Mouse (Mus musculus) lung, postnatal 14 days (tissue): ENCODE results near the gene Cox4i2.
A peak's percentile ranks its signal among the peaks of the same experiment; 100 is the strongest.

Experiments
- DNase-seq: peaks from one replicate; pipeline ENCODE4 v3.0.0; 2021

The Cox4i2 gene

GRCm38 (mm10) chr2:152772231-152772630 is 18.3 kb downstream of the Cox4i2 start:
- DNase-seq = no peak

GRCm38 (mm10) chr2:152775357-152775756 is 21.4 kb downstream of the Cox4i2 start:
- DNase-seq = no peak

- no peak for DNase-seq
Measured at GRCm38 (mm10) chr2:152776019-152776418, 22.0 kb downstream of the Cox4i2 start.

- DNase-seq = no peak
Measured at GRCm38 (mm10) chr2:152776435-152776834, 22.5 kb downstream of the Cox4i2 start.

GRCm38 (mm10) chr2:152777081-152777480 is 23.1 kb downstream of the Cox4i2 start:
- no peak for DNase-seq

GRCm38 (mm10) chr2:152780466-152780865 is 26.5 kb downstream of the Cox4i2 start:
- DNase-seq = no peak

GRCm38 (mm10) chr2:152781031-152781711 is 27.2 kb downstream of the Cox4i2 start:
- no peak for DNase-seq

DNA sequence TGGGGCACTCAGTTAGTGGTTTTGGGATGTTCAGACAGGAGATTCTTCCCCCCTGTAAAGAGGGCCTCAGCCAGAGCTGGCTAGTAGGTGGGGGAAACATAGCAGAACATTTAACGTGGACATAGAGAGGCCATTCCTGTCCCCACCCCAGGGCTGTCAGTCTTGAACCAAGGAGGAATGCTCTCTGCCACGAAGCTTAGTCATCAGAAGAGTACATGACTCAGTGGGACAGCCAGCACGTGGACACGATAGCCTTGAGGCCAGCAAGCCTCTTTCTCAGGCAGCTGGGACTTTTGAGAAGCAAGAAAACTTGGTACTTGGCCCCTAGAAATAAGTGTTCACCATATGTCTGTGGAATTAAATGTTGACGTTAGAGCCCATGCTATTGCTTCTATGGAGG is 28.7 kb downstream of the Cox4i2 start:
- no peak for DNase-seq

- no peak for DNase-seq
Measured at GRCm38 (mm10) chr2:152783241-152783640, 29.3 kb downstream of the Cox4i2 start.

DNA sequence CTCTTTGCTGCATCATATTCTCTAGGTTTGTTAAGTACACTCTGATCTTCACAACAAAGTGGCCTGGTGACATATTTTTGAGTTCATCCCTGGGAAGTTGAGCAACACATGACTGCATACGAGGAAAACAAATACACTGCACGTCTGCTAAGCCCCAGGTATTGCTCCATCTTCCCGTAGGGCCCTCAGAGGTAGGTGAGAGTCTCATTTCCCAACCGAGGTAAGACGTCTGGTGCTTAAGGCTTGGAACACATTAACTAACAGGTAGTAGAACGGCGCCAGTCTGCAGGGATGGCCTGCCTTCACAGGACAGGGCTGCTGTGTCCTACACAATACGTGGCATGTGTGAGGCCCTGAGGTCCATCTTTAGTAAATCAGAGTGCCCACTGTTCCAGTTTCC is 30.7 kb downstream of the Cox4i2 start:
- DNase-seq = peak; percentile 63

DNA sequence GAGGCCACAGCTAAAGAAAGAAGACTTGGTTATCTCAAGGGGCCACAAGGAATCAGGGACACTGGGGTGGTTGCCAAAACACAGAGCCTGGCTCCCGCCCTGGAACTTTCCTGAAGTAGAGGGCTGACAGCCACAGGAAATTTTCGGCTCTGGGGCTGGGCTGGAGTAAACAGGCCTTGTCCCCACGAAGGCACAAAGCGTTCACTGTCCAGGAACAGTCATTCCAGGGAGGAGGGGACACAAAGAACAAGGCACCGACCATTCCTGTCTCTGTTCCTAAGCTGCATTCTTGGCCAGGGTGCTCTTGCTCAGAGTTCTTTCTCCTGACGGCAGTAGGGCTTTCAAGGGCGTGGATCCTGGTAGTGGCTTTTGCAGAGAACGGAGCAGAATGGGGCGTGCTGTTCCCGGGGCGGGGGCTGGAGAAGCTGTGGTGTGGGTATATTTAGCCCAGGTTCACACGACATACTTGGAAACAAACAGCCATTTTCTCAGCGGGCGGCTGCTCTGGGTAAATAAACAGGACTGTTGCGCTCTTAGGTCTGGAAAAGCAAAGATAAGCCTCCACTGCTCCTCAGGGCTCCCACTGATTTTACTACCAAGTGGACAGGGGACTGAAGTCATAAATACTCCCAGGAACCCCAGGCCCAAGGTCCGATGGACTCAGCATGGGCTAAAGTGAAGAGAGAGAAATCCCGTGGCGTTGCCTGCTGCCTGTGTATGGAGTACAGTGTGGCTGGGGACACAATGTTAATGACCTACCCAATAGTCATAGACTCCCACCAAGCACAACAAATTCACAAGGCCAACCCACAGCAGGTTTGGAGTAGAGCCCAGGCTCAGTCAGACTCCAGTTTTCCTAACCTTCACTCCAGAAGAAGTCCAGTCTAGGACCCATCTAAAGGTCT is 31.7 kb downstream of the Cox4i2 start:
- DNase-seq = peak; percentile 92

- DNase-seq = no peak
Measured at GRCm38 (mm10) chr2:152787136-152787535, 33.2 kb downstream of the Cox4i2 start.

GRCm38 (mm10) chr2:152787543-152787942 is 33.6 kb downstream of the Cox4i2 start:
- DNase-seq = no peak

GRCm38 (mm10) chr2:152788892-152789421 is 35.0 kb downstream of the Cox4i2 start:
- DNase-seq = peak; percentile 69

- peak; percentile 63 for DNase-seq
Measured at GRCm38 (mm10) chr2:152789591-152789999, 35.6 kb downstream of the Cox4i2 start.

DNA sequence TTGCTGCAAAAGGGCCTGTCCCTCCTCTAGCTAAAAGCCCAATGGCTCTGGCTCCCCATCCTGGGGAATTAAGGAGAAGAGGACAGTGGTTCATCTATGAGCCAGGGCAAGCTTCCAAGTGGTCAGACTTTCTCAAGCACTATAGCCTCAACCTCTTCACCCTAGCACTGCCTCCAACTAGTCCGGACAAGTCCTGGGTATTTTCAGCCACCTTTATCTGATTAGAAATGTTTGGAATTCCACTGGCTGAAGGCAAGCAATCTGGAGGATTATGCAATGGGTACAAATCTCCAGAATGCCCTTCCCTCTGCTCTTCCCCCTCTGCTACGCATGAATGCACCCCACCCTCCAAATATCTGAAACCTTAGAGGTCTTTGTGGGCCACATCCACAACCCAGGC is 38.5 kb downstream of the Cox4i2 start:
- DNase-seq = peak; percentile 77

GRCm38 (mm10) chr2:152793381-152793780 is 39.4 kb downstream of the Cox4i2 start:
- DNase-seq = no peak

- DNase-seq = no peak
Measured at GRCm38 (mm10) chr2:152794281-152794827, 40.4 kb downstream of the Cox4i2 start.

- DNase-seq = no peak
Measured at GRCm38 (mm10) chr2:152797589-152797988, 43.6 kb downstream of the Cox4i2 start.

- no peak for DNase-seq
Measured at GRCm38 (mm10) chr2:152799954-152800761, 46.2 kb downstream of the Cox4i2 start.

GRCm38 (mm10) chr2:152800762-152801113 is 46.8 kb downstream of the Cox4i2 start:
- DNase-seq = no peak

GRCm38 (mm10) chr2:152802303-152802702 is 48.3 kb downstream of the Cox4i2 start:
- no peak for DNase-seq

GRCm38 (mm10) chr2:152803081-152803480 is 49.1 kb downstream of the Cox4i2 start:
- no peak for DNase-seq
